Mouse (Mus musculus) lung, adult 2 months (tissue): ENCODE data around the gene Bnip1.

Experiments used
- CTCF ChIP-seq: fragments of 200-500 bp; IDR thresholded peaks from 2 replicates; pipeline ENCODE4 v1.5.1; 2011; ENCODE audit warnings: mild to moderate bottlenecking, low read length, control low read depth; ENCODE audit not compliant: insufficient read depth
- POLR2A ChIP-seq: fragments of 200-500 bp; IDR thresholded peaks from 2 replicates; pipeline ENCODE4 v1.6.1; 2011; ENCODE audit warnings: low read depth, mild to moderate bottlenecking, control low read depth, low read length, borderline replicate concordance; ENCODE audit errors: extremely low read depth

DNA sequence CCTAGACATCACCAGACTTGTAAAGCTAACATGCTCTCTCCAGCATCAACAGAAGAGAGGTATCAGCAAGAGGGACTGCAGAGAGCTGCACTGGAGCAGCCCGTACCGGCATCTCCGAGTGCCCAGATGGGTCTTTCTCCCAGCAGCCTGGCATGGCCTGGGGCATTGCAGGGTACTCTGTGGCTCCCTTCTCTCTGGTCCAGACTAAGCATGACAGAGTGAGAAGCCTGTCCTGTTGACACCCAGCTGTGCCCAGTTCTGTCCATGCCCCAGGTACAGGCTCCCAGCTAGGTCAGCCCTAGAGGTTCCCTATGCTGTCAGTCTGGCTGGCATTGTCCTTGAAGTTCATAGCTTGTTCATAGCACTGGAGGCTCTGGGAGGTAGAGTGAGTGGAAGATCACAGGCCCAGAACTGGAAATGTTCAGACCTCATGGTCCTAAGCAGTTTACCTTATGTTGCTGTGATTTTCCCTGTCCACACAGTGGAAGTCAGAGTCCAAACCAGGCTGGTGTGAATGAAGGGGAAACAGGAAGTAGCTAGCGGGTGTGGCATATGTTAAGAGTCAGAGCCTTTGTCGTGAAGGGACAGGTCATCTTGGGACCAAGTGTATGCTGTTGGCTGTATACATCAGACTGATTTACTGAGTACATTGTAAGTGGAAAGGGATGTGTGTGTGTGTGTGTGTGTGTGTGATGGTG is 12.4 kb downstream of the Bnip1 start:
- TF ChIP-seq CTCF, result no peak
- TF ChIP-seq POLR2A, result no peak
